Comparison of ENCODE assay signal across 20 mouse cellular contexts in the genomic region with DNA sequence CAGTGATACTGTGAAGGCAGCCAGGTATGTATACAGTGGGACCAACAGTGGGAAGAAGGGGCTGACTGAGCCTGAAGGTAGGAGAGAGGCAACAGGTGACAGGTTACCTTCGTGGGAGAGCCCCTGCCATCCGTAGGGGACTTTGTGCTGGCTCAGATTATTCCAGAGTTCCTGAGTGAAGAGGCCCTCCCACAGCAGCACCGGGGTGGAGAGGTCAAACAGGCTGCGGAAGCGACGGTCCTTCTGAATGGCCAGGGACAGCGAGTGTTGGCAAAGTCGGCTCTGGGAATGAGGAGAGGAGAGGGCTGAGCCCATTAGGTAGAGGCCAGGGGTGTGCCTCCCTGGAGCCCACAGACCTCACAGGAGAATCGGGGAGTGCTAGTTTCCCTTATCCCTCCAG.
"Had no signal": no experiment of that assay in that cellular context is flagged by ENCODE, and none has a peak within 500 bp of the region (broad histone marks: within the 10 kb centered on the region; RNA-seq: fewer than 3 reads in every experiment).

No protein-coding gene starts in this region.

- H3K9ac ChIP-seq: lung, embryonic 14.5 days; midbrain, embryonic 12.5 days; neural tube, embryonic 13.5 days; neural tube, embryonic 15.5 days; stomach, embryonic 15.5 days had no signal

- H3K4me2 ChIP-seq: lung, embryonic 14.5 days; midbrain, embryonic 12.5 days; neural tube, embryonic 13.5 days; neural tube, embryonic 15.5 days; stomach, embryonic 15.5 days had no signal

- H3K27ac ChIP-seq: midbrain, embryonic 10.5 days; midbrain, embryonic 12.5 days; neural tube, embryonic 13.5 days; neural tube, embryonic 15.5 days; stomach, embryonic 15.5 days; stomach, postnatal 0 days had no signal

- DNase-seq: lung, embryonic 14.5 days; lung, postnatal 10 days; lung, postnatal 4 days; midbrain, embryonic 14.5 days; retina, postnatal 1 day; right cerebral cortex, adult 18-20 months; right cerebral cortex, postnatal 25 days; right cerebral cortex, postnatal 4 days; spleen, adult 18-20 months; thymus, adult 2 months; thymus, postnatal 25 days; thymus, postnatal 4 days had no signal

- ATAC-seq: midbrain, embryonic 16.5 days had no signal

- H3K4me3 ChIP-seq: midbrain, embryonic 10.5 days; midbrain, embryonic 12.5 days; myocyte; neural tube, embryonic 13.5 days; neural tube, embryonic 15.5 days; stomach, embryonic 15.5 days had no signal

- H3K4me1 ChIP-seq: midbrain, embryonic 12.5 days; neural tube, embryonic 13.5 days; neural tube, embryonic 15.5 days; stomach, embryonic 15.5 days had no signal

- H3K9me3 ChIP-seq: midbrain, embryonic 10.5 days; midbrain, embryonic 12.5 days; neural tube, embryonic 13.5 days; neural tube, embryonic 15.5 days; stomach, embryonic 15.5 days had no signal

- H3K27me3 ChIP-seq: midbrain, embryonic 12.5 days; neural tube, embryonic 13.5 days; neural tube, embryonic 15.5 days; stomach, embryonic 15.5 days had no signal
